Mouse (Mus musculus): ENCODE measurements around the gene Spata21.

Gene Spata21

DNA sequence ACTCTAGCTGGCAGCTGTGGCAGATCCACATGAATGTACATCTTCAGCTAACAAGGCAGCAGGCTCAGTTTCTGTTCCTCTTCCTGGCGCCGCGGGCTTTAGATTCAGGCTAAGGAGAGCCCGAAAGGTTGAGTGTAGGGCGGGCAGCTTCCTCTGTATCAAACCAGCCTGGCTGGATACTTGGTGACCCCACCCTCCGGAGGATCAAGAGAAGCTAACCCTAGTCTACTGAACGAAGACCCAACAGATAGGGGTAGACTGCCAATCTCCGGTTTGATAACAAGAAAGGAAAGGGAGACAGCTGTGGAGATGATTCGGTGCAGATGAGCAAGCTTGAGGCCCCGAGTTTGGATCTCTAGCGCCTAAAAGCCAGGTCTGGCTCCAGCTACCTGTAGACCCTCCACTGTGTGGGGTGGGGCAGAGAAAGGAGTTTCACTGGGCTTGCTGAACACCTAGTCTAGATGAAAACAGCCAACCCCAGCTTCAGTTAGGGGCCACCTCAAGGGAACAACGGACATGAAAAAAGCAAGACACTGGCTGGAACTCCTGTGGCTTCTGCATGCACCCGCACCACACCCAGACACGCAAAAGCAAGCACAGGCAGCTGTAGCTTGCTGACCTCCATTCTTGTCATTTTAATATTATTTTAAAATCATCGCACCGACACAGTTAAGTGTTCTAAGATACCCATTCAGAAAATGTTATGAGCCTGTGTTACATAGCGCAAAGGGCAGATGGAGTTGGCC is 11.2 kb upstream of the Spata21 start:
- no peak for DNase-seq

DNA sequence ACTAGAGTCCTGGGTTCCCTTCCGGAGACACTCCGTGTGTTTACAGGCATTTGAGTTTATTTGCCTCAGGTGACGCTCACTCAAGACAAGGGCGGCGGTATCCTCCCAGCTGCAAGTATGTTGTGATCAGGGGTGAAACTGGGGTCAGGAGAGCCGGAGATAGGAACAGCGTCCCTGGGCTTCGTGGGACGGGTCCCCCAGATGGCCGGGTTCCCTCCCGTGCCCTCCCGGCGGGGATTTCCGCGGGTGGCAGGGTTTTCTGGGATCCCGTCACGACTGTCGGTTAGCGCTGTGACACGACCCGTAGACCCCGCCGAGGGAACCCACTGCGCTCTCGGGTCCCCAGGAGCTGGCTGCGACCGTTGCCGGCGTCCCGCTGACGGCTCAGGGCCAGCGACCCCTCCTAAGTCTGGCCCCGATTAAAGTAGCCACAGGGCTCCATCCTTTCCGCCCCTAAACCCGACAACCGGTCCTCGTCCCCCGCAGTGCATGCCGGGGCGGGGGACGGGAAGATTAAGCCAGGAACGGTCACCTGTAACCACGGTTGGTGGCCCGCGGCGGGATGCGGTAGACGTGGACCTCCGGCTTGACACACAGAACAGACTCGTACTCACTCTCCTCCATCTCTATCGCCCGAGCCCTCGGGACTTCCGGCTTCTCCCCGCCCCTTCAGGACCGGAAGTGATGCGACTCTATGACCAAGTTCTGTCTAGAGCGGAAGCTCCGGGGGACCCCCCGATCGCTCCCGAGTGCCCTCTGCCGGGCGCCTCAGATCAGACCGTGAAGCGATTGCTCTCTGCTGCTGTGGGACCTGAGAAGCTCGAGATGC is 10.2 kb upstream of the Spata21 start, which contains the start of gene Necap2:
Necap2 (minus strand) TSS at position 677 of the 829 bp plus-strand sequence.
- peak; percentile 95 for DNase-seq

DNA sequence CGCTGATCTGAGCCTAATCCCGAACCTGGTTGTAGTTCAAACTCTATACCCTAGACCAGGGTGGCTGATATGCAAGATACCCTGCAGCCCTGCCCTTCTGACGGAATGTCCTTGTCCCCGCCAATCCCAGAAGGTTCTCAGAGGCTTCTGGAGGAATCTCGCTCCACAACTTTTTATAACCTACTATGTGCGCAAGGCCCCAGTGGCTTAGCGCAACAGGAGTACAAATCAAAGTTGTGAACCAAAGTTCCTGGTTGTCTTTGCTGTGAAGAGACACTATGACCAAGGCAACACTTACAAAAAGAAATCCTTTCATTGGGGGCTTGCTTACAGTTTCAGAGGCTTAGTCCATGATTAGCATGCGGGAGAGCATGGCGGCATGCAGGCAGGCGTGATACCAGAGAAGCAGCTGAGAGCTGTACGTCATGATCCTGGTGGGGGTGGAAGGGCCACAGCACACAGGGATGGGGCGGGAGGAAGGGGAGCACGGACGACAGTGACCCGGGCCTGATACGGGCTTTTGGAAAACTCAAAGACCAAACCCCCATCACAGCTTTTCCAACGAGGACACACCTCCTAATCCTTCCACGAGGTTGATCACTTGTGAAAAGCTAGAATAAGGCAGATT is 9.5 kb upstream of the Spata21 start:
- DNase-seq, result no peak

DNA sequence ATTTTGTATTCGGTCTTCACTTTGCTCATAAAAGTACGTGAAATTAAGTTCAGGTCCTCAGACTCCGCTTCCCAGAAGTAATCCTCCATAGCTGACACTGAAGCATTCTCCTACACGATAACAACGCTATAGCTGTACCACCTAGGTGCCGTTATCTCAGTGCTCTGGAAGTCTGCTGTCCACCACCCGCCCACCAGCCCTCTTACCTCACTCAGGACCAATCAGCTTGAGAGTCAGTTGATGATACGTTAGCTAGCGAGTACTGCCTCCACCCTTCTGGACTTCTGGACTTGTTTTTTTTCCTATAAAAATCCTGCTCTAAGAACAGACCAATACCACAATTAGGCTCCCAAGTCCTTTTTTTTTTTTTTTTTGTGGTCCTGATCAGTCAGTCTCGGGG is 1.3 kb upstream of the Spata21 start:
- DNase-seq, result no peak

DNA sequence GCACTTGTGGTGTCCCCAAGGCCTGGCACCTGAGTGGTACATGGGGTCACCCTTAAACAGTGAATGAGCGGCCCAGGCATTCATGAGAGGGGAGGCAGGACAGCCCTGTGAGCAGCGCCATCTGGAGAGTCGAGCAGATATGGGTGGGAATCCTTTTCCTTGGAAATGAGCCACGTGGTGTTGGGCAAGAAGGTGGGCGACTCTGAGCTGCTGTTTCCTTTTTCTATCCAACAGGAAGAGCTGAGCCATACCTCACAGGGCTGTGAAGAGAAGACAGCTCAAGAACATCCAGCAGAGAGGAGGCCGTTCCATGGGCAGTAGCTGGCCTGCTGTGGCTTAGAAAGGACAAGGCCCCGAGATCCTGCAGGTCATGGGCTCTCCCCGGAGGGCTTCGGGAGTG is 581 bp downstream of the Spata21 start:
- peak; percentile 61 for DNase-seq

DNA sequence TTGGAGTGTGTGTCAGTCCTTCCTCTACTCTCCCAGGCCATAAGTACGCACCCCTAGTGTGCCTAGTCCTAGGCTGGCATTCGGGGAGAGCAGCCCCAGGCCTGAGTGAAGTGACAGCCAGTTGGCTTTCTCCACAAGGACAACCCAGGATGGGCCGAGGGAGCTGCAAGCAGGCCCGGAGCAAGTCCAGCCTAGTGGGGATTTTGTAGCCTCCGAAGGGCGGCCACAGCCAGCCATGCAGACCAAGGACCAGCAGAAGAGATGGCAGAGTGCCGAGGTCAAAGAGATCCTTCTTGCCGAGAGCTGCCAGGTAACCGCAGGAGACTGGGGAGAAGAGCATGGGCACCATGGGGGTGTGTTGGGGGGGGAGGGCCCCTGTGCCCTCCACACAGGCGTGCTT is 6.9 kb downstream of the Spata21 start:
- DNase-seq, result no peak

DNA sequence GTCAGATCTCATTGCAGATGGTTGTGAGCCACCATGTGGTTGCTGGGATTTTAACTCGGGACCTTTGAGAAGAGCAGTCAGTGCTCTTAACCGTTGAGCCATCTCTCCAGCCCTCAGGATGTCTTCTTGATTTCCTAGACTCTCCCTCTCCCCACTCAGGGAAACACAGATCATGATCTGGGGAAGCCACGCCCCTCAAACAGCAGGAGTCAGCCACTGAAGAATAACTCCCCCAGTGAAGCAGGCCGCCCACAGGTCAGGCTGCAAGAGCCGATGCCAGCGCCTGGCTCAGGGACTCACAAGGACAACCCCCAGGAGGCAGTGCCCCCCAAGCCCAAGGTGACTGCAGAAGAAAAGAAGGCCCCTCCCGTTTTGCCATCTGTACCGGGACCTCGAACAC is 8.6 kb downstream of the Spata21 start:
- DNase-seq, result no peak

DNA sequence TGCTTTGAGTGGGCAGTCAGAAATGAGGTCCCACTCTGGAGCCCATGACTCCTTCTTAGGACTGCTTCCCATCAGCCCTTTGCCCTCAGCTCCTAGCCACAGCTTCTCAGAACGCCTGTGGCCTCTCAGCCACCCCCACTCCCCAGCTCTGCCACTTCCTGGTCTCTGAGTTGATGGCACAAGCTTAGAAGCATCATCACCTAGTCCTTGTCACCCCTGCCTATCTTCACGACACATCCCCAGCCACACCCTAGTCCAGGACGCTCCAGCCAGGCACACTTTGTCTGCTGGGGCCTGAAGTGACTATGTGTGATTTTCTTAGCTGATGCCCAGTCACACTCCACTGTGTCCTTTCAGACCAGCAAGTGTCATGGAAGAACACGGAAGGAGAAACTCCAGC is 10.8 kb downstream of the Spata21 start:
- no peak for DNase-seq

DNA sequence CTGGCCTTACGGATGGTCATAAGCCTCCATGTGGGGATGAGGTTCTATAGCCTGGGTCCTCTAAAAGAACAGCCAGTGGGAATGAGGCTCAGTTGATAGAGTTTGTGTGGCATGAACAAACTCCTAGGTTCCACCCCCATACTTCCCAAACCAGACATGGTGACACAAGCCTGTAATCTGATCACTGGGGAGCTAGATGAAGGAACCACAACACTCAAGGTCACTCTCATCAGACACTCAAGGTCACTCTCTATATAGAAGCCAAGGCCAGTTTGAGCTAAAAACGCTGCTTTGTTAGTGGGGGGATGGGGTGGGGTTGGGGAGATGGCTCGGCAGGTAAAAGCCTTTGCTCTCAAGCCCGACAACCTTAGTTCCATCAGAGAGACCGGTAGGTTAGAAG is 11.8 kb downstream of the Spata21 start:
- no peak for DNase-seq

DNA sequence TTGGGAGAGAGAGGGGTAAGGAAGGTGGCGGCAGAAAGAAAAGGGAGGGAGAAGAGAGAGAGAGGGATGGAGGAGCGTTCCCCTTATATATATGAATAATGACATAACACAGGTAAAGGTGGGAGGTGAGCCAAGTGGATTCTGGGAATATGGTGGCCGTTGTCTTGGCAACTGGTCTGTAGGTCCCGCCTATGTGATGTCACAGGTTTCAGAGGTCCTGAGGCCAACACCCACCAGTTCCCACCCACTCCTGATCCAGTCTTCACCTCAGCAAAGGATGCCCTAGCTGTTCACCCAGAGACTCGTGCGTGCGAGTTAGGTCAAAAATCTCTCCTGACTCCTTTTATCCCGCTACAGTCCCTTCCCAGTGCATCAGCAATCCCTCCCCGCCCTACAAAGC is 13.2 kb downstream of the Spata21 start:
- no peak for DNase-seq

DNA sequence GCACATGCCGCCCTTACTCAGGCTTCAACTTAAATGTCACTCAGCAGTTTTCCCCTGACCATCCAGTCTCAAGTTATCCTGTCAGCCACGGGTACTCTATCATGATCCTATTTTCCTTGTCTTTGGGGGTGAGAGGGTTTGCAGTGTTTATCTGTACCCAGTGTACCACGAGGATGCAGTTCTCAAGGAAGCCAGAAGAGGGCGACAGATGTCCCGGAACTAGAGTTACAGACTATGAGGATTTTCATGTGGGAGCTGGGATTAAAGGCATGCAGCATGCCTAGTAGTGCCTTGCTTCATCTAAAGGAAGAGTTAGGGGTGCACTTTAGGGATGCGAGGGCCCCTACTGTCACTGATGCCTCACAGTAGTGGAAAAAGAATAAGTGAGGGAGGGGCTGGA is 13.7 kb downstream of the Spata21 start:
- no peak for DNase-seq

DNA sequence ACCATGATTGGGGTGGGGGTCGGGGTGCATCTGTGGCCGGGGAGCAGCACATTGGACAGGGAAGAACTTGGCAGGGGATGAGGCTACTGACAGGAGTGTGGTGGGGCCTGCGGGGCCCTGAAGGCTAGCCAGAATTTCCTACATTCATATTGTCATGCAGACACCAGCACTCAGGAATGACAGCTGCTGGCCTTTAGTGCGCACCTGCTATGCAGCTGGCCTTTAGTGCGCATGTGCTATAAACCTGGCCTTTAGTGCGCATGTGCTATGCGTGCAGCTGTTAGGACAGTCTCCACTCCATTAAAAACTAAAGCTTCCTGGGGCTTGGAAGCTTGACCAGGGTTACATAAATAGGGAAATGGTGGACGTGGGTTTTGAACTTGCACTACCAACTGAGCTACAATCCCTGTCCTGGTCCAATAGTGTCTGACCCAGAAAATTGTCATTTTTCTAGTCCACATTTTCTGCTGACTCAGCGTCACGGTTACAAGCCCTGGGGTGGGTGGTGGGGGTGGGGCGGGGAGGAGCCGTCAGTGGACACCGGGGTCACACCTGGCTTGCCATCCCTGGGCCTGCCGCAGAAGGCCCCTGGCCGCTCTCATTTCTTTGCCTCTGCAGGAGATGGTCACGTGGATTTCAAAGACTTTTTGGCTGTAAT is 18.5 kb downstream of the Spata21 start:
- DNase-seq, result no peak

DNA sequence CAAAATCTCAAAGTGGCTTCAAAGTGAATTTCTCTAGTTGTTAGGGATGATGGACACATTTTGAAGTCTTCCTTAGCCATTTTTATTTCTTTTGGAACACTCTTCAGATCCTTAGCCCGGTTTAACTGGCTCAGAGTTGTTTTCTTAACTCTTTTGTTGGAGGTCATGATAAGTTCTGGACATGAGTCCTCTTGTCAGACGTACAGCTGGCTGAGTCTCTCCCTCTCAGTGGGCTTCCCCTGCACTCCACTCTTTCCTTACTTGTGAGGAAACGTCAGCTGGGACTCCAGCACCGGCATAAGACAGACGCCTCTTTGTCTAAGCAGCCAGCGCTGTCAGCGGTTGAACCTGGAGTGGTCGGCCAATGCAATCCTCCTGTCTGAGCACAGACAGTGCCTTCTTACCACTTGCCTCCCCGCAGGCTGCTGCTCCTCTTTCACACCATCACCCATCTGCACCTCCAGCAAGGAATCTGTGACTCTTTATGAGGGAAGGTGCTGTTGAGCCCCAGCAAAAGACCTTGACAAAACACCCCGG is 20.1 kb downstream of the Spata21 start:
- DNase-seq, result no peak

DNA sequence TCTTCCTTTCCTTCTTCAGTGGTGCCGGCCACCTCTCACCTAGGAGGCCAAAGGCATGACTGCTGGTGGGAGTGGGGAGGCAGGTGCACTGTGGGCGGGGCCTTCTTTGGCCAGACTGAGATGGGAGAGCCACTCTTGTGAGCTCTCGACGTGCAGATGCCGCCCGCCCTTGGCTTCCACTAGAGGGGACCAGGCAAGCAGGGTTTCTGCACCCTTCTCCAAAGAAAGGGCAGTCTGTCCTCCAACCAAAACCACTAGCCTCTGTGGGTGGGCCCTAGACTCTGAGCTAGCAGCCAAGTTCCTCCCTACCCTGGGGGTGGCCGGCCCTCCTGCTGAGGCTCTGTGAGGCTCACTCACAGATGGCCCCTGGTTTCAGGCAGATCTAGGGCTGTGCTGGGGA is 25.7 kb downstream of the Spata21 start:
- no peak for DNase-seq

DNA sequence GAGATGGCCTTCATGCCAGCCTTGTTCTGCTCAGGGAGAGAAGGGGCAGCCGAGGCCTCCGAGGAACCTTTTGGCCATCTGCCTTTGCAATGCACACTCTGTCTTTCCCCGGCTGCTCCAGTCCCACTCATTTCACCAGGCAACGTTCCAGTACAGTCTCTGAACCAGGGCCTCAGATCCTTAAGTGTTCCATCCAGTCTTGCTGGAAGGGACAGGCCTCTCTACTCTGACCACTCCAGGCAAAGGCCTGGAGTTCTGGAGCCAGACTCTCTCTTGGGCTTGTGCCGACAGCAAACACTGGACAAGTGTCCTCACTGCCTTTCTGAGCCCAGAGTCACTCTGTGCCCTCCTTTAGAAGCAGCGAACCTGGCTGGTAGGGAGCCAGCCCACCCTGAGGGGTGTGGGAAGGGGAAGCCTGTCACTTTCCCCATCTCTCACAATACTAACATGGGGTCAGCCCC is 26.4 kb downstream of the Spata21 start:
- peak; percentile 48 for DNase-seq

DNA sequence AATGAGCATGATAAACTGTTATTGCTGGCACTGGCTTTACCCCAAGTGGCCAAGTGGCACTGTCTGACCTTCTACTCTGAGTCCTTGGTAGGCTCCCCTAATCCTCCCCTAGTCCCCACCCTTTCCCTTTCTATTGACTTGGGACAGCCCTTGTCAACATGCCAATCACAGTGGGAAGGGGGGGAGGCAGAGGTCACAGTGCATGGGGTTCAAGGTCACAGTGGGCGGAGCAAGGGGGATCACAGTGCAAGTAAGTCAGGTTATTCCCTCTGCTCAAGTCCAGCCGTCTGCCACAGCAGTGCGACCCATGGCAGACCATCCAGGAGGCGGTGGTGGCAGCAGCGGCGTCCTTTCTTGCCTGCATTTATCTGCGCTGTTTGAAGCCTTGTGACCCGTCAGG is 27.3 kb downstream of the Spata21 start:
- DNase-seq, result no peak

DNA sequence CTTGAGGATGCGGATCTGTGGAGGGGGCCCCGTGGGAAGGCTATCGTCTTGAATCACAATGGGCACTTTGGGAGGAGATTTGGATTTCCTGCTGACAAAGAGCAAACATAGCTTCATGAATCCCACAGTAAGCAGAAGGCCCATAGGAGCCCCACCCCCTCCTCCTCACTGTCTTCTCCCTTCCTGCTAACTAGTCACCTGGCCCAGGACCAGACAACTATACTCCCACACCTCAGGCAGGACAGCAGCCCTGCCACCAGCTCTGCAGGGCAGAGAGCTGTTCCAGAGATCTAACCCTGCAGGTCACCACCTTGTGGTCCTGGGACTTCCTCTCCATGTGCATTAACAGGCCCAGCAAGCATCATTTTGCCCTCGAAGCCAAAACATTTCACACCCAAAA is 30.6 kb downstream of the Spata21 start:
- no peak for DNase-seq

DNA sequence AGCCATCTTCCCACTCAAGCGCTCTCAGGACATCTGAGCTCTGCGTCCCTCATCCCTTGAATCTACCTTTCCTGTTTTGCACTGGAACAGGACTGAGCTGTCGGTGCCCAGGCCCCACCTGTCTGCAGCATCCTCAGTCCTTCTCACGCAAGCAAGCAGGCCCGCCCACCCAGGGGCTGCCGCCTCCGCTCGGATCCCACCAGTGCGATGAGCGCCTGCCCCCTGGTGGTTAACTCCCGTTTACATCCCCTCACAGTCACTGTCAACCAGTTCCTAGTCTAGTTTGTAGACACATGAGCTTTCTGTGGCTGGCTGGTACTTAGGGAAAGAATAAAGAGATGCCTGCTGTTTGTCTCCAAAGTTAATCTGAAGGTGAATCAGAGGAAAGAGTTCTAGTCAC is 32.6 kb downstream of the Spata21 start:
- peak; percentile 71 for DNase-seq

DNA sequence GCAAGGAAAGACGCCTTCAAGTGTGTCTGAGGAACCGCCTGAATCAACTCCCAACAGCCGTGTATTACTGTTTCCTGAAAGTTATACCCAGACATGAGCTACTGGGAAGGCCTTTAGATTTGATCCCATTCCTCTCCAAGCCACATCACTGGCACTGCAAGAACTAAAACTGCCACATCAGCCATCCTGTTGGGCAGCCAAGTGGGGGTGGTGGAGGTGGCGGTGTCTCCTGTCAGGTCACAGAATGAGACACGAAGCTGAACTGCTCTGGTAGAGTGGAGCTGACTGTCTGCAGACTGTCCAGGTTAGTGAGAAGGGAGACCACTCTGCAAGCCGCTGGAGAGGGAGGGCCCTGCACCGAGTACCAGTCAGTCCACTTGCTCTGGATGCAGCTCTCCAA is 34.5 kb downstream of the Spata21 start:
- no peak for DNase-seq

DNA sequence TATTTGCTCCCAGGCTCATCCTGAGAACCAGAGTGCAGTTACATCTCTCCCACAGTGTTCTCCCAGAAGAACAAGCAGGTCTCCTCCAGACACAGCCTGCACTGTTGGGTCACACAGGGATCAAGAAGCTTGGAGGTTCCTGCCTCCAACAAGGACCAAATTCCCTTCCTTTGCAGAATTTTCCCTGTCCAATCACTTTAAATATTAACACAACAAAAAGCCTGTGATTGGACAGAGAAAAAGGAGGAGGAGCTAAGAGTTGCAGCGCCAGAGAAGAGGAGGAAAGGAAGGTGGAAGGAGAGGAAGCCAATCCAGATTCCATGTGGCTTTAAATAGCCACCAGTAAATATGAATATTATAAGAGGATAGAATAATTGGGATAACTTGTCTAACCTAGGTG is 34.9 kb downstream of the Spata21 start:
- DNase-seq, result no peak

DNA sequence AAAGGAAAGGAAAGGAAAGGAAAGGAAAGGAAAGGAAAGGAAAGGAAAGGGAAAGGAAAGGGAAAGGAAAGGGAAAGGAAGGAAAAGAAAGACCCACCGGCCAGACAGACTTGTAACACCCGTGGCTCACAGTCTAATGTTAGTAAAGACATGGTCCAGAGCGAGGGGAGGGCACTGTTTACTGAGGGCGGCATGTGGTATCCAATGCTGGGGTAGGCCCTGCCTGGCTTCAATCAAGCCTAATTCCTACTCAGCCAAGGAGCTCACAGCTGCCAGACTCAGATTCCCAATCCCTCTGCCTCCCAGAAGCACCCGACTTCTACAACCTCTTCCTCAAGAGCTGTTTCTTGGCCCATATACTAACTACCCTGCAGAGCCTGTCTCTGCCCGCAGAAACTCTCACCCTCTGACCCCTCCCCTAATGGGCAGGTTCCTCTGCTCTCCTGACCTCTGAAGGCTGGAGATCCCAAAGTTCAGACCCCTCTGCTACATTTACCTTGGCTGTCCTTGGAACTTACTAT is 41.1 kb downstream of the Spata21 start:
- DNase-seq, result no peak

DNA sequence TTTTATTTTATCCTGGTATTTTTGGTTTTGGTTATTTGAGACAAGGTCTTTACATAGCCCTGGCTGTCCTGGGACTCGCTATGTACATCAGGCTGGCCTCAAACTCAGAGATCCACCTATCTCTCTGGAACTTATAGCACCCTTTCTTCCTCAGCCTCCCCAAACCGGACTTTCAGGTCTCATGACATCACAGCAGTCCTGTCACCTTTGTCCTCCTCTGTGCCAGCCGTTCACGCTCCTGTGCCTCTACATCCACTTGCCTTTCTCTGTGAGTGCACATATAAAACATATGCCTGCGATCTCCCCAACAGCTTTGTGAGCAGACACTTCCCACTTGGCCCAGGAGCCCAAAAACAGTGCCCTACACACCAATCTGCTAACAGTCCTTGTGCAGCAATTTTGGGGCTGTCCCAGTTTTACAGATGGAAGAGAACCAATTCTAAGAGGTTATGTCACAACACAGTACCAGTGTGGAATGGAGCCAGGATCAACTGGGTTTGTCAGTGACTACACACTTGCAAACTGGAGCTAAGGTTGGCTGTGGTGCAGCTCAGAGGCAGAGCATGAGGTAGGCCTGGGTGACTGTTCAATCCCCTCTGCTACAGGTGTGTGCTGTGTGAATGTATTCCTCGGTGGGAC is 42.7 kb downstream of the Spata21 start:
- no peak for DNase-seq

Data from right cerebral cortex, adult 18-20 months (tissue).